ENCODE assay signal across 8 mouse cellular contexts in the genomic region with DNA sequence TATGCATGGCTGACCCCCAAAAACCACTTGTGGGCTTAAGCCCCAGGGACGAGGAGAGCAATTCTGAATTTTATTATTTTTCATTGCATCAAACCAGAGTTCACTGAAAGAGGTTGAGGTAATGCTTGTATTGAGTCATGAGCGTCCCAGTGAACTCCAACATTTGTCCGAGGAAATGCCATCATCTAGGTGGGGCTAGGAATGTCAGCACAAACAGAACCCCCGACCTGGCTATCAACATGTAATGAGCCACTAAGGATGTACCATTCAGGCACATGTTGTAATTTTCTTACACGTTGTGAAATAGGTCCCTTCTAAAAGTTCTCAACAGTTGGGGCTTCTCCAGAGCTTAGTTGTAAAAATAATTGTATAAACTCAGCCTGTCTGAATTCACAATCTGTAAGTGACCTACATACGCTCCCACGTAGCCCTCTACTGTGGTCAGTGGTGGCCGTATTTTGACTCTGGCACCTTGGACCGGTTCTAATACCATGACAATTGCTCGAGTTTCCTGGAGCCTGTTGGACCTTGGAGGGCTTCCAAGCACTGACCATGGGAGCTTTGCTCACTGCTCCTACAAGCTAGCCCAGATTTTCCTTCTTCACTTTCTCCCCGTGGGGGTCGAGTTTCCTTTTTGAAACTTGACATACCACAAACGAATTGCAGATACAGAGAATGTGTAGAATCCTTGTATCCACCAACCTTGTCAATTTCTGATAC. TPM values are rescaled to one million over a fixed set of nuclear protein-coding genes. Genes with fewer than 3 reads are reported as not detected.
DNase-seq lines count a peak whose midpoint lies in the region; ATAC-seq and TF ChIP-seq lines count a peak whose summit lies in the region.

No protein-coding gene starts in this region.

- no peaks in the 10 kb centered on the region for H3K36me3 ChIP-seq in forebrain, postnatal 0 days (ENCODE audit: insufficient read depth)
- H3K36me3 ChIP-seq in forebrain, embryonic 13.5 days (ENCODE audit: poor library complexity, severe bottlenecking), result no peaks in the 10 kb centered on the region
- H3K36me3 ChIP-seq in midbrain, embryonic 13.5 days, result no peaks in the 10 kb centered on the region

- 73% methylated on average over 13 of the region's 13 CpGs for WGBS in forebrain, postnatal 0 days
- WGBS in forebrain, embryonic 13.5 days, result 84% methylated on average over 13 of the region's 13 CpGs
- WGBS in midbrain, embryonic 13.5 days, result 86% methylated on average over 13 of the region's 13 CpGs

- H3K4me1 ChIP-seq in forebrain, postnatal 0 days (ENCODE audit: insufficient read depth), result no peaks in the 10 kb centered on the region
- peaks cover 7% of the 10 kb centered on the region; the same call in 1 of the 2 replicates for H3K4me1 ChIP-seq in forebrain, embryonic 13.5 days
- H3K4me1 ChIP-seq in midbrain, embryonic 13.5 days (replicated peaks), result peaks cover 6% of the 10 kb centered on the region; the same call in 1 of the 2 replicates

- H3K4me2 ChIP-seq in forebrain, postnatal 0 days (ENCODE audit: low read depth), result no peak overlapping the region
- H3K4me2 ChIP-seq in forebrain, embryonic 13.5 days, result no peak overlapping the region
- H3K4me2 ChIP-seq in midbrain, embryonic 13.5 days (replicated peaks), result no peak overlapping the region

- no peaks in the 10 kb centered on the region for H3K9me3 ChIP-seq in forebrain, postnatal 0 days (ENCODE audit: low read length)
- H3K9me3 ChIP-seq in forebrain, embryonic 13.5 days (replicated peaks), result no peaks in the 10 kb centered on the region
- H3K9me3 ChIP-seq in midbrain, embryonic 13.5 days, result no peaks in the 10 kb centered on the region

- no peaks in the 10 kb centered on the region for H3K27me3 ChIP-seq in forebrain, postnatal 0 days (ENCODE audit: insufficient read depth, low read length)
- no peaks in the 10 kb centered on the region for H3K27me3 ChIP-seq in forebrain, embryonic 13.5 days
- H3K27me3 ChIP-seq in midbrain, embryonic 13.5 days, result no peaks in the 10 kb centered on the region

- TF ChIP-seq CTCF in forebrain, postnatal 0 days (IDR thresholded peaks at IDR 0.05; ENCODE audit: low read depth), result no peak

- H3K4me3 ChIP-seq in forebrain, postnatal 0 days (ENCODE audit: low read depth, low read length), result no peak overlapping the region
- H3K4me3 ChIP-seq in forebrain, embryonic 13.5 days, result no peak overlapping the region
- no peak overlapping the region for H3K4me3 ChIP-seq in midbrain, embryonic 13.5 days (replicated peaks)

- DNase-seq in forebrain, postnatal 0 days, result no peak
- DNase-seq in adrenal gland, postnatal 25 days, result peak; percentile 47
- peak; percentile 29 to 74 for DNase-seq in gastrocnemius, postnatal 4 days (ENCODE audit: low spot score in 2 of 2)
- peak; percentile 73 to 79 for DNase-seq in kidney, postnatal 4 days
- peak; percentile 13 for DNase-seq in ovary, postnatal 10 days (ENCODE audit: low spot score)
- no peak for DNase-seq in embryo, embryonic 11 days

- peak; percentile 29; the same call in 1 of the 2 replicates for ATAC-seq in forebrain, postnatal 0 days
- no peak for ATAC-seq in forebrain, embryonic 13.5 days
- no peak for ATAC-seq in midbrain, embryonic 13.5 days

- H3K27ac ChIP-seq in forebrain, postnatal 0 days (ENCODE audit: low read depth, low read length), result no peak overlapping the region
- H3K27ac ChIP-seq in forebrain, embryonic 13.5 days, result no peak overlapping the region
- H3K27ac ChIP-seq in midbrain, embryonic 13.5 days, result no peak overlapping the region

- no peak overlapping the region for H3K9ac ChIP-seq in forebrain, postnatal 0 days
- no peak overlapping the region for H3K9ac ChIP-seq in forebrain, embryonic 13.5 days
- H3K9ac ChIP-seq in midbrain, embryonic 13.5 days (replicated peaks), result no peak overlapping the region

RNA-seq across cellular contexts. Expression of gene Serpine2, which starts 38.0 kb away (rescaled TPM):
- 133 and 138 TPM in 2 replicates for total RNA-seq in forebrain, postnatal 0 days (2014; rRNA removed)
- 172 and 210 TPM in 2 replicates for polyA plus RNA-seq in forebrain, postnatal 0 days (2015; fragmentation: Nextera tagmentation; extraction: Ambion mirVana)
- 27.3 and 35.5 TPM in 2 replicates for polyA plus RNA-seq in forebrain, embryonic 13.5 days (2015; fragmentation: Nextera tagmentation; extraction: Ambion mirVana)
- 5.9 and 6.7 TPM in 2 replicates for total RNA-seq in adrenal gland, postnatal 25 days (2021)
- 10 to 100 TPM; 56.6 to 59.9 TPM for total RNA-seq in gastrocnemius, postnatal 4 days (2021)
- 106 and 116 TPM in 2 replicates for polyA plus RNA-seq in midbrain, embryonic 13.5 days (2015; fragmentation: Nextera tagmentation; extraction: Ambion mirVana)

RNA-seq across cellular contexts. Expression of gene Wdfy1, which starts 47.0 kb away (rescaled TPM):
- 69.2 and 90.1 TPM in 2 replicates for total RNA-seq in forebrain, postnatal 0 days (2014; rRNA removed)
- 47.0 and 72.8 TPM in 2 replicates for polyA plus RNA-seq in forebrain, postnatal 0 days (2015; fragmentation: Nextera tagmentation; extraction: Ambion mirVana)
- 59.0 and 67.2 TPM in 2 replicates for polyA plus RNA-seq in forebrain, embryonic 13.5 days (2015; fragmentation: Nextera tagmentation; extraction: Ambion mirVana)
- 48.5 and 53.7 TPM in 2 replicates for total RNA-seq in adrenal gland, postnatal 25 days (2021)
- 10 to 100 TPM; 20.6 to 27.9 TPM for total RNA-seq in gastrocnemius, postnatal 4 days (2021)
- 113 and 118 TPM in 2 replicates for polyA plus RNA-seq in midbrain, embryonic 13.5 days (2015; fragmentation: Nextera tagmentation; extraction: Ambion mirVana)

RNA-seq across cellular contexts. Expression of gene Mrpl44, which starts 47.1 kb away (rescaled TPM):
- total RNA-seq in forebrain, postnatal 0 days (2014; rRNA removed), result 37.3 and 46.5 TPM in 2 replicates
- 33.3 and 34.8 TPM in 2 replicates for polyA plus RNA-seq in forebrain, postnatal 0 days (2015; fragmentation: Nextera tagmentation; extraction: Ambion mirVana)
- 49.9 and 53.6 TPM in 2 replicates for polyA plus RNA-seq in forebrain, embryonic 13.5 days (2015; fragmentation: Nextera tagmentation; extraction: Ambion mirVana)
- total RNA-seq in adrenal gland, postnatal 25 days (2021), result 48.4 and 59.6 TPM in 2 replicates
- 10 to 100 TPM; 36.3 to 39.9 TPM for total RNA-seq in gastrocnemius, postnatal 4 days (2021)
- 51.9 and 54.5 TPM in 2 replicates for polyA plus RNA-seq in midbrain, embryonic 13.5 days (2015; fragmentation: Nextera tagmentation; extraction: Ambion mirVana)

Comparison
In these comparisons a context has a peak if more than half of its experiments do, and no peak if none do; other contexts are left out.
1. DNase-seq: peak in adrenal gland, postnatal 25 days (single experiment), gastrocnemius, postnatal 4 days (2 of 2), kidney, postnatal 4 days (2 of 2) and ovary, postnatal 10 days (single experiment); none in forebrain, postnatal 0 days (single experiment) and embryo, embryonic 11 days (single experiment).